Mouse (Mus musculus) heart, embryonic 11.5 days (tissue): Measurements from ENCODE around the gene Xlr4c. TPM values are rescaled to one million over a fixed set of nuclear protein-coding genes. Genes with fewer than 3 reads are reported as not detected.
"Not testable (repeated sequence)": the region's sequence is repeated elsewhere in the genome, so short reads cannot be mapped to it uniquely, and the experiment has no call there.

Source experiments
- ATAC-seq: fragments of 200-750 bp; cut with Nextera tagmentation; replicated peaks from 2 replicates; pipeline ENCODE4 v1.8.0; 2017; ENCODE audit warnings: moderate library complexity; ENCODE audit not compliant: insufficient number of reproducible peaks, low FRiP score, low TSS enrichment
- H3K27ac ChIP-seq: fragments of 300-500 bp; sonication (generic); 2 replicates; pipeline ENCODE4 v1.5.1; 2014; ENCODE audit warnings: mild to moderate bottlenecking, low read depth, low read length
- H3K27me3 ChIP-seq: fragments of 300-500 bp; sonication (generic); 2 replicates; pipeline ENCODE4 v1.6.1; 2014; ENCODE audit warnings: mild to moderate bottlenecking, low read length, mixed read lengths; ENCODE audit not compliant: control insufficient read depth, insufficient read depth
- H3K36me3 ChIP-seq: fragments of 300-500 bp; sonication (generic); 2 replicates; pipeline ENCODE4 v1.6.1; 2014; ENCODE audit warnings: mild to moderate bottlenecking, low read length, moderate library complexity, mixed read lengths; ENCODE audit not compliant: control insufficient read depth, insufficient read depth
- H3K4me1 ChIP-seq: fragments of 300-500 bp; sonication (generic); 2 replicates; pipeline ENCODE4 v1.6.1; 2014; ENCODE audit warnings: low read length; ENCODE audit not compliant: control insufficient read depth, insufficient read depth
- H3K4me2 ChIP-seq: fragments of 300-500 bp; sonication (generic); 2 replicates; pipeline ENCODE4 v1.6.1; 2014; ENCODE audit warnings: mild to moderate bottlenecking, moderate library complexity
- H3K4me3 ChIP-seq: fragments of 300-500 bp; sonication (generic); 2 replicates; pipeline ENCODE4 v1.5.1; 2014; ENCODE audit warnings: low read depth, low read length
- H3K9ac ChIP-seq: fragments of 300-500 bp; sonication (generic); 2 replicates; pipeline ENCODE4 v1.6.1; 2014; ENCODE audit warnings: mild to moderate bottlenecking, low read depth, low read length, moderate library complexity
- H3K9me3 ChIP-seq: fragments of 300-500 bp; sonication (generic); replicated peaks from 2 replicates; pipeline ENCODE4 v1.6.1; 2016; ENCODE audit warnings: low read length; ENCODE audit not compliant: control insufficient read depth
- WGBS: fragments of 180-500 bp; shearing (Covaris S2); extraction: QIAGEN DNeasy Blood & Tissue Kit; methylation state at CpG from one replicate; pipeline ENCODE4 v1.1.7; 2014; ENCODE audit not compliant: insufficient replicate concordance; 5-methylcytosine and 5-hydroxymethylcytosine counted together
- polyA plus RNA-seq: library from polyadenylated mRNA; unstranded; fragments of >200 nt; fragmentation: Nextera tagmentation; extraction: Ambion mirVana; gene quantifications from 2 replicates; pipeline ENCODE4 v1.2.1, GENCODE M21; 2014

Gene Xlr4c
- polyA plus RNA-seq, 1 experiment from 2014 or later: 0.20 TPM

DNA sequence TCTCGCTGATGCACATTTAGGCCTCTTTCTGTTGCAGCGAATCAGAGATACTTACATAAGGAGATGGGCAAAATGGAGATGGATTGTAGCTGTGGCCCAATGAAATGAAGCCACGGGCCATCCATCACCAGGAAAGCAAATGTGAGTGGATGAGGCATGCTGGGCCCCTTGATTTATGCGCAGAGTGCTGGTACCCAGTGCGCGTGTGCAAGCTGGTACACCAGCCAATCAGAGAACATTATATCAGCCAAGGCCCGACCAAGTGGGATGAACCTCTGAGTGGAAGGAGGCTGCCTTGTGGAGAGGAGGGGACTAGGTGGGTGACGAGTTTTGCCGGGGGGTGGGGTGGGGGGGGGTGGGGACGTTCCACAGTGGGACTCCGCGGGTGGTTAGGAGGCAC is 51.0 kb downstream of the Xlr4c start, which contains the start of gene Xlr3b:
Xlr3b (plus strand) TSS at position 274 of the 400 bp plus-strand sequence.
- WGBS: 75% methylated on average over 11 of the region's 12 CpGs
- H3K4me1 ChIP-seq, ATAC-seq: not testable (repeated sequence)

More for the DNA sequence above, 51.0 kb downstream of the Xlr4c start, which contains the start of gene Xlr3b:
- H3K4me3 ChIP-seq, H3K9ac ChIP-seq, H3K9me3 ChIP-seq, H3K27me3 ChIP-seq, H3K4me2 ChIP-seq, H3K27ac ChIP-seq, H3K36me3 ChIP-seq: not testable (repeated sequence)

Other genes with a start within 250 kb of the Xlr4c start
- 0.17 TPM in 1 of 2 replicates, not detected in the other for gene Pnma5, start 206.0 kb downstream of the Xlr4c start, polyA plus RNA-seq
- gene Pnma3, start 178.3 kb downstream of the Xlr4c start, polyA plus RNA-seq: 0.08 TPM in 1 of 2 replicates, not detected in the other
- 0.38 and 1.1 TPM in 2 replicates for gene Xlr4a, start 160.7 kb downstream of the Xlr4c start, polyA plus RNA-seq
- 1.9 and 2.2 TPM in 2 replicates for gene Xlr3a, start 146.0 kb downstream of the Xlr4c start, polyA plus RNA-seq
- 0.14 TPM in 1 of 2 replicates, not detected in the other for gene Gm14685, start 126.1 kb downstream of the Xlr4c start, polyA plus RNA-seq
- gene Xlr5b, start 94.3 kb downstream of the Xlr4c start, polyA plus RNA-seq: not detected in 2 replicates
- not detected in 2 replicates for gene DXBay18, start 93.7 kb downstream of the Xlr4c start, polyA plus RNA-seq
- gene Spin2d, start 66.1 kb downstream of the Xlr4c start, polyA plus RNA-seq: not detected in 2 replicates
- gene Xlr3b, start 50.9 kb downstream of the Xlr4c start, polyA plus RNA-seq: 7.2 and 7.4 TPM in 2 replicates
- gene Xlr4b, start 28.8 kb downstream of the Xlr4c start, polyA plus RNA-seq: 0.44 and 0.76 TPM in 2 replicates
- gene F8a, start 14.8 kb downstream of the Xlr4c start, polyA plus RNA-seq: 8.4 and 9.2 TPM in 2 replicates
- not detected in 2 replicates for gene Xlr3c, start 22.3 kb upstream of the Xlr4c start, polyA plus RNA-seq
- gene Xlr5a, start 49.8 kb upstream of the Xlr4c start, polyA plus RNA-seq: not detected in 2 replicates
- gene Xlr5c, start 49.8 kb upstream of the Xlr4c start, polyA plus RNA-seq: not detected in 2 replicates
- not detected in 2 replicates for gene Gm45015, start 93.7 kb upstream of the Xlr4c start, polyA plus RNA-seq
- gene Zfp275, start 99.5 kb upstream of the Xlr4c start, polyA plus RNA-seq: 12.3 and 14.4 TPM in 2 replicates
- not detected in 2 replicates for gene Gm18336, start 155.6 kb upstream of the Xlr4c start, polyA plus RNA-seq
- 0.04 TPM in 1 of 2 replicates, not detected in the other for gene Zfp92, start 168.0 kb upstream of the Xlr4c start, polyA plus RNA-seq
- gene Trex2, start 192.2 kb upstream of the Xlr4c start, polyA plus RNA-seq: not detected in 2 replicates
- 72.7 and 82.8 TPM in 2 replicates for gene Haus7, start 215.9 kb upstream of the Xlr4c start, polyA plus RNA-seq
- gene Bgn, start 240.5 kb upstream of the Xlr4c start, polyA plus RNA-seq: 59.2 and 68.0 TPM in 2 replicates